Mouse (Mus musculus) left cerebral cortex, adult 11 months (tissue): ENCODE data around the gene Kcna6.

Source experiments
- DNase-seq: peaks from one replicate; pipeline ENCODE4 v3.0.0; 2022; ENCODE audit warnings: low spot score

Kcna6 gene

DNA sequence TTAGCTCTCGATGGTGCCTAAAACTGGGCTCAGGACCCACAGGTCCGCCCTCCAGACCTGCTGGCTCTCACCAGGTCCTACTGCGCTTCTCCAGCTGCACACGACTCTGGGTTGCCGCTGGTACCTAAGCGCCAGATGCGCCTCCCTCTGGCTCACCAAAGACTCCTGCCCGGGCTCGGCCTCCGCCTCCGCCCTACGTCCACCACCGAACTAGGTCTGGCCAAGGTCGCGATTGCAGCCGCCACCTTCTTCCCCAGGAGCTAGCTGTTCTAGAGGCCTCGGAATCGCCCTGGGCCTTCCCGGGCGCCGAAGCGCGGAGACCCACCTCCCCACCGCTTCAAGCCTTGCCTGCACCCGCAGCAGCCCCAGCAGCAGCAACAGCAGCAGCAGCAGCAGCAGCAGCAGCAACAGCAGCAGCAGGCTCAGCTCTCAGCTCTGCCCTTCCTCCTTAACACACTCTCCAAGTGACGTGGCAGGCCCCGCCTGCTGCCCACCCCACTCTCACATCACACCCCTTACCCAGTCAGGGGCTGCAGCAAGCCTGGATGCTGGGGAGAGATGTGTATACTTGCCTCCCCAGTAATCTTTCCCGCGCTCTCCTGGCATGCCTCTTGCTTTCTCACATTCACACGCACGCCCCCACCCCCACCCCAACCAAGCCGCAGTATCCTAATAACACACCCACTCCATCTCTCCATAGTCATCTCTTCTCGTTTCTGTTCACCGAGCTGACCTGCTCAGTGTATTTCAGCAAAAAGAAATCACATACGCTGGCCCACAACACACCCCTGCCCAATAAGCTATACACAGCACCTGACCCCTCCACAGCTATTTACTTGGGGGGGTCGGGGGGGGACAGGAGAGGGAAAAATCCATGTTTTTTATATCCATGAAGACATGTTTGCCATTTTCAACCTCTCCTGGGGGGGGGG is at the start of gene Kcna6:
Gene Kcna6, minus strand, starts transcription at position 464 of the 932 bp plus-strand sequence.
- DNase-seq = no peak

DNA sequence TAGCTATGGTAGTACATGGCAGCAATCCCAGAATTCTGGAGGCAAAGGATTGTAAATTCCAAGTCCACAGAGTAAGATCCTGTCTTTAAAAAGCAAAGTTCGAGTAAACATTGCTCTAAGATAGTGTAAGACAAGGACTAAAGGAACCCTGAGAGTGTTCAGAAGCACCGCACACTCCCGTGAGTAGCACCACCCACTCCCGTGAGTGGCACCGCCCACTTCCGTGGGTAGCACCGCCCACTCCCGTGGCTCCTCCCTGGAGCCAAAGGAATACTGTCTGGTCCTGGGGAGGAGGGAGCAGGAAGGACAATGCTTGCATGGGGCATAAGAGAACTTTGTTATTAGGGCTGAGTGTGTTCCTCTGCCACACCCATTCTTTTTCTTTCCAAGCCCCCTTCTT is 48.4 kb upstream of the Kcna6 start:
- no peak for DNase-seq

DNA sequence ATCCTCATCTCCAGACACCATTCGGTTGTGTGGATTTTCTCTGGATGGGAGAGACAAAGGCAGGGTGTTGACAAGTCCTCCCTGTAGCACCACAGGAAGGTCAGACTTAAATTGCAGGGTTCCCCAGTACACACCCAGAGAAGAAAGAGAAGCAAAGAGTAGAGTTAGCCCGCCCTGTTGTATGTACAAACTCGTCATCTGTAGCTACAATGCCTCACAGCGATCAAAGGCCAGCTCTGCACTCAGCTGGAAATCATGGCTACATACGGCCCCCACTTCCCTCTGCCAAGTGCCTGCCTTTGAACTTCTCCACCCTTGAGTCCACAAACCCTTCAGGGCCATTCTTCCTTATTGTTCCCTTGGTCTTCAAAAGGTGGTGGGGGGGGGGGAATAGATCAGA is 43.7 kb upstream of the Kcna6 start:
- DNase-seq = no peak

DNA sequence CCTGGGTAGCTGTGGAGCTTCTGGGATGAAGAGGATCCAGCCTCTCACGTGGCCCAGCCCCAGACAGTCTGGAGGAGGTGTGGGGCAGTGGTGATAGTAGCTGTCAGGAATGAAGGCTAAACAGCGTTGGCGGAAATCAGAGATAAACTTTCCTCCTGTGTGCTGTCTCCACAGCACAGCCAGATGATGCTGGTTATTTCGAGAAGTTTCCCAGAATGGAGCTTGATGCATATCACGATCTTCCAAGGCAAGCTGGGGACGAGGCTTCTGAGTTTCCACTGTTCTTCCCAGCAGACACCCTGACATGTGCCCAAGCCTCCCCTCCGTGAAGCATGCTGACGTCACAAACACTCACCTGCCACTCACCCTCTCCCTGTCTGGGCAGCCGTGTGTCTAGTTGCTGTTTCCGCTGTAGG is 43.2 kb upstream of the Kcna6 start:
- DNase-seq = peak; percentile 60

GRCm38 (mm10) chr6:126783056-126783455 is 42.6 kb upstream of the Kcna6 start:
- DNase-seq = no peak

DNA sequence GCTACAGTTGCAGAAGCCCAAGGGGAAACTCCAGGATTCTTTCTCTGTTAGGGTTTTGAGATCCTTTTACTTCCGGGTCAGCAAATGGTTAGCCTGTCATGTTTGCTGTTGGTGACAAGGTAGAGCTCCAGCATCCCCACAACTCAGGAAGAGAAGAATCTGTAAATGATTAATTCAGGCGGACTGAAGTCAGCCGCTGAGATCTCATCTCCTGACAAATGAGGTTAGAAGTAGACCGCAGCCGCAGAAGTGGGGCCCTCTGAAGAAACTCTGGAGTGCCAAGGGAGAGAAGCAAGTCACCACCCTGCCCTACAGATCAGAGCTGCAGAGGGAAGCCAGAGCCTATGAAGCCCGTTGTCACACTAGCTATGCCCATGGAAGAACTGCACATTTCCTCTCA is 37.4 kb upstream of the Kcna6 start:
- DNase-seq = no peak

DNA sequence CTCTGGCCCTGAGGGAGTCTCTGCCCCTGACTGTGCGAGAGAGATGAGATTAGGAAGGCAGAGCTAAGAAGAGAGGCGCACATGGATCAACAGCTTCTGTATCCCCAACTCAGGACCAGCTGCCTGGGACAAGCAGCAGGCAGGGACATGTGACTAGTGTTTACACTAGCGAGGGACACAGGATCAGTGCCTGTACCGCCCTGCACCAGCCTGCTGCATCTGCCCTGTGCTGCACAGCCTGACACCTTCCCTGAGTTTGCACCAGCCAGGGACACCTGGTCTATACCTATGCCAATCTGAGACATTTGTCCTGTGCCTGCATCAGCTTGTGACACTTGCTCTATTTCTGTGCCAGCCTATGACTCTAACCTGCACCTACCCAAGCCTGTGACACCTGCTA is 33.4 kb upstream of the Kcna6 start:
- DNase-seq = peak; percentile 27

- DNase-seq = no peak
These were observed 31.9 kb upstream of the Kcna6 start for GRCm38 (mm10) chr6:126772326-126772725.

DNA sequence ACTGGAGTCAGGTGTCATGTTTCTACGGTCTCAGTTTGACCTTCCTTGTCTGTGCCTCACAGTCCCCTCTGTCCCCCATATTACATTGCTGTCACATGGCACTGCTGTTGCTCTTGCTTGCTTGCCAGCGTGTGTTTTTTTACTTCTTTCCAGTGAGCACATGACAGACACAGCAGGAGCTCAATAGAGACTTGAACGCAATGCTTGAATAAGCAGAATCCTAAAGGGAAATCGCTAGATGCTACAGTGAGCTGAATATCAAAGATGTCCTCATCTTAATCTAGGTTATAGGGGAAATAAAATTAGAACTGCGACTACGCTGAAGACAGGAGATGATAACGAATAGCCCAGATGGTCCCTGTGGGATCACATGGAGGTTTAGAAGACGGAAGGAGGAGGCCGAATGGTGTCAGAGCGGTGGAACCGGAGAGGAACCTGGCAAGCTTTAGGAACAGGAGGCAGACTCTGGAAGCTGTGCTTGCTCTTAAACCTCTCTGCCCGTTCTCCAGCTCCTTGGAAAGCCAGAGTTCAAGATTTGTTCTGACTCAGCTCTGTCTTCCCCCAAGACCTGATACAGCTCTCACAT is 29.8 kb upstream of the Kcna6 start:
- no peak for DNase-seq

DNA sequence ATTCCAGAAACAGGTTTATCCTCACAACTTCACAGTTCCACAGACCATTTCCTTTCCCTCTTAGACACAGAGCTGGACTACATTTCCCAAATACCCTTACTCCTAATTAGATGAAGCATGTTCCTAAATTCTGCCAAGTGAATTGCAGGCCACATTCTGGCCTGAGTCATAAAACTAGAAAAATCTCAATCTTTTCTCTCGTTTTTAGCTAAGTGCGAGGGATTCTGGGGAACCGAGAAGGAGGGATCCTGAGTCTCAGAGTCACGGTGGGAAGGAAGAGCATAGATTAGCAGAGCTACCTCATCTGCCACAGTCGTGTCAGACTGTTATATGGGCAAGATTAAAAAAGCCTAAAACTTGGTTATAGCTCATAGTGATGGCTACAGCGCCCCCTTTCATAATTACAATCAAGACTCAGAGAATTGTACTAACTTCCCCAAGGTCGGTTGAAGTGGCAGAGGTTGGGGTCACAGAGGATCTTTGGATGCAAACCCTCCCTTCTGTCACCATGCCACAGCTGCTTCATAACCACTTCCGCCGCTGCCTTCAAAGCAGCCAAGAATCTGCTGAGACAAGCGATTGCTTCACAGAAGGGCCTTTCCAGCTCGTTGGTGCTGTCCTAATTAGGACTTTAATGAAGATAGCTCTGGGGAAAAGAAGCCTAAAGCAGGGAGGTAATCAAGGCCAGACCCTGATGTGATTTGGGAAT is 28.6 kb upstream of the Kcna6 start:
- no peak for DNase-seq

GRCm38 (mm10) chr6:126767610-126768532 is 27.4 kb upstream of the Kcna6 start:
- no peak for DNase-seq

DNA sequence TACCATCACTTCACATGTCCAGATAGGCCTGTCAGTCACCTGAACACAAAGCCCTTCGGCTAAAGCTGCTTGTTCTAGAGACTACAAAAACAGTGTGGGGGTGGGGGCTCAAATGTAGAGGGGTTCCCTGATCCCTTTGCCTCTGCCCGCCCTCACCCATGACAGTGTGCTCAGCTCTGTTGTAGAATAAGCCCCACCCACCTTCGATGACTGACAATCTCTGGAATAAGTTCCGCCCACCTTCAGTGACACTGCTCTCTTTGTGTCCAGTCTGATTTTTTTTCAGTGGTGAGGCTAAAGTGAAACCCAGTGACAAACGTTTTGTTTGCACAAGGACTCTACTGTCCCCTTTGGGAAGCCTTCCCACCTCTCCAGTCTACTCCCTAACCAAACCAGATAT is 26.1 kb upstream of the Kcna6 start:
- peak; percentile 57 for DNase-seq

GRCm38 (mm10) chr6:126764563-126765091 is 24.2 kb upstream of the Kcna6 start:
- no peak for DNase-seq

DNA sequence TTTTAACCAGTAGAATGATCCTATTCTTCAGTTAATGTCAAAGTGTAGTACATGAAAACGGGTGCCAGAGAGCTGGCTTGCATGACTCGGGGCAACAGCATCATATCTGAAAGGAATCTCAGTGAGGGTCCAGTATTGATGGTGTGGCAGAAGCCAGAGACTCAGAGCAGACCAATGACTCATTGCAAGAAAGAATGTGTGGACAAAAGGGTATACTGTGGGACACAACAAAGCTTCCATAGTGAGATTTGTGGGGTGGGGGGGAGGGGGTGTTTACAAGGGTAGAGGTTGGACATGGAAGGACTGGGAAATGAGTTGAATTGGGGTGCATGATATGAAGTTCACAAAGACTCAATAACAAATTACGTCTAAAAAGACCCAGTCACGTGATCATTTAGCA is 20.9 kb upstream of the Kcna6 start:
- DNase-seq = no peak

DNA sequence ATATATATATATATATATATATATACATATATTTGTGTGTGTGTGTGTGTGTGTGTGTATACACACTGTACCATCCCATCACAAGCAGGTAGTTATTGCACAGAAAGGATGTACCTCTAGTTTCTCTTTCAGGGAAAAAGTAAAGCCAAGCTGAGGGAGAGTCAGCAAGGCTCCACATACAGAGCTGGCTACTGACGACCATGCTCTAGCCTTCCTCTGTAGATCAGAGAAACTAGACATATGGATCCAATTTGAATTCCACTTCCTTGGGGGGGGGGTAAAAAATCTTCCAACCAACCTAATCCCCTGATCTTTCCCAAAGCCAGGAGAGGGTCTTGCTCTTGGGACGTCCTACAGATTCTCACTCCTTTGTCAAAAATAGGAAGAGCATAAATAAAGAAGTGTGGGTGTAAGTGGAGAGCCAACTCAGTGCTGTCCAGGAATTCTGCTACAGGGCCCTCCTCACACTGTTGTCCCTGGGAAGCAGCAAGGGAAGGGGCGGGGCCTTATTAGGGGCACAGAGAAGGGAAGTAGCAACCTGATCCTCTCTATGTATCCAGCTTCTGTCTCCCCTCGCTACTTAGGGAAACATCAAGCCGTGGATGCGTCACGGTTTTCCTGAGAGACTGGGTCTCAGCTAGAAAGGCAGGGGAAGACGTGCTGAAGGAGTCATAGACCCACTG is 15.4 kb upstream of the Kcna6 start:
- DNase-seq = no peak

GRCm38 (mm10) chr6:126752520-126752919 is 12.0 kb upstream of the Kcna6 start:
- no peak for DNase-seq

DNA sequence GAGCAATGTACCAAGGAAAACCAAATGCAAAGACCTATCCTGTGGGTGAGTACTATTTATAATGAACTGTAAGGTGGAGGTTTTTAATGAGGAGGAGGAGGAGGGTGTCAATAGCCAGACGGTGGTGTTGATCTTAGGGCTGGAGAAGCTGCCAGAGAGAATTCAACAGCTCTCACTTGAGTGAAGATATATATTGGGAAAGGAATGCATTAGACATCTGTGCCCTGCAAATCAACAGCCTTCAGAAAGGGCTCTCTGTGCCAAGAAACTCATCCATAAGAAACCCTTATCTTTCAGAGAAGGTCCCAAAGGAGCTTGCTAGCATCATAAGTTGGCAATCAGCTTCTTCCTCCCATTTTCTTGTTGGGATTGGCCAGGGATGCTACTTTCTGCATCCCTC is 5.4 kb upstream of the Kcna6 start:
- DNase-seq = no peak

DNA sequence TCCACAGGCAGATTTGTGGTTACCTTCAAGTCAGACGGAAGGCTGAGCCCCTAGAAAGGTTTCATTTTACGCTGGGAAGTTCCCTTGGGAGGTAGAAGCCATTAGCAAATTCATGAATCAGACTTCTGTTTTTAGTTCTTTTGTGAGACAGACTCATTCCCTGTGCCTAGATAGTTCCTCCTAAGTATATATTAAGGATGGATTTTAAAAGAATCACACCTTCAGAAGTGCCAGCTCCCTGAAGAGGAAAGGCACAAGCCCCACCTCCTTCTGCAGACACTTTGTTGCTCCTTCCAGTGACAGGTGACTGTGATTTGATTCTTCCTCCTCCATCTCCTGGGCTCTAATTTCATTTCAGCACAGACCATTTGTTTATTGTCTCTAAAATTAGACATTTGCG is 2.1 kb upstream of the Kcna6 start:
- no peak for DNase-seq

GRCm38 (mm10) chr6:126739326-126740210 is 906 bp downstream of the Kcna6 start:
- no peak for DNase-seq

DNA sequence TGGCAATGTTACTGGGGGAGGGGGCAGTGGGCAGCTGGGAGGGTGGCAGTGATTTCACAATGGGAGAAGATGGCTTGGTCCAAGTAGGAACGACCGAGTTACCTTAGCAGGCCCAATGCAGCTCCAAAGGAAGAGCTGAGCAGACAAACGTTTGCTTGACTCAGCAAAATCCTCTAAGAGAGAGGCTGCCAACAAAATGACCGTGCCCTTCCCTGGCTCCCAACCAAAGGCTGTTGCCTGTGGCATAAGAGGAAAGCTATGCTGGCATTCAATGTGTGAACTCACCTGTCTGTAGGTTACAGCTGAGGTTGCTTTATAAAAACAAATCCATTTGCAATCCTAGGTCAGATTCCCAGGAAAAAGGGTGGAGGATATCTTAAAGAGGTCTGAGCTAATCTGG is 3.5 kb downstream of the Kcna6 start:
- no peak for DNase-seq
